Mouse (Mus musculus) gastrocnemius, adult 2 months (tissue): ENCODE results near the gene Gm20716. TPM values are rescaled to one million over a fixed set of nuclear protein-coding genes. Genes with fewer than 3 reads are reported as not detected.

Experiments
- DNase-seq: peaks from one replicate; pipeline ENCODE4 v3.0.0; 2022
- H3K27ac ChIP-seq: fragments of 200-600 bp; 2 replicates; pipeline ENCODE4 v1.8.1; 2022; ENCODE audit warnings: mild to moderate bottlenecking
- H3K4me3 ChIP-seq: fragments of 200-600 bp; 2 replicates; pipeline ENCODE4 v1.8.1; 2022; ENCODE audit warnings: mild to moderate bottlenecking, moderate library complexity
- CTCF ChIP-seq: fragments of 200-600 bp; IDR thresholded peaks from 2 replicates; pipeline ENCODE4 v1.8.1; 2022; ENCODE audit warnings: antibody characterized with exemption, mild to moderate bottlenecking, moderate library complexity
- intact Hi-C: fragments of 180-260 bp; cut with DNase I; formaldehyde crosslinking; loops from one replicate; pipeline ENCODE4 v1.15.1; 2025
- total RNA-seq, 2 experiments: library from RNA; stranded (reverse); gene quantifications; 2 replicates each; pipeline ENCODE4 v1.2.3; 2021

Gm20716 gene
- total RNA-seq, 2 experiments from 2014 or later: 10.1 to 13.0 TPM

DNA sequence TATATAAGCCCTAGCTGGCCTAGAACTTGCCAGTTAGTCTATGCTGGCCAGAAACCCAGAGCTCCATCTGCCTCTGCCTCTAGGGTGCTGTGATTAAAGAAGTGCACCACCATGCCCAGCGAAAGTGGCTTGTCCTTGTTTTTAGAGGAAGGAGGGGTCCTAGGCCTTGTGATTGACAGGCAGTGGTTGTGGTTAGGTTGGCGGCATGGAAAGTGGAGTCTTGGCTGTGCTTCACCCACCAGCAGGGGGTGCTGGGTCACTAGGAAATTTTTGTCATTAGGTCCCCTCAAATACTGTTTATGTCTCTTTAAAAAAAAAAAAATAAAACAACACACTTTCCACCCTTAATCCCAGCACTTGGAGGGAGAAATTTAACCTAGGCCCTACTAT lies 18.7 kb upstream of the Gm20716 start:
- DNase-seq: no peak
- H3K27ac ChIP-seq: no peak overlapping the region
- no peak overlapping the region for H3K4me3 ChIP-seq
- TF ChIP-seq CTCF: peak; percentile 32; the same call in 1 of the 2 replicates
- intact Hi-C loops: no loop called here

GRCm38 (mm10) chr2:168248167-168248855 lies 18.1 kb upstream of the Gm20716 start:
- Histone ChIP-seq H3K4me3 (no peak overlapping the region), H3K27ac (no peak overlapping the region)
- intact Hi-C loops: no loop called here
- no peak for DNase-seq
- no peak for TF ChIP-seq CTCF

GRCm38 (mm10) chr2:168245571-168245970 lies 15.4 kb upstream of the Gm20716 start:
- intact Hi-C loops: no loop called here
- no peak for DNase-seq
- no peak overlapping the region for H3K27ac ChIP-seq
- TF ChIP-seq CTCF: no peak
- H3K4me3 ChIP-seq: no peak overlapping the region

DNA sequence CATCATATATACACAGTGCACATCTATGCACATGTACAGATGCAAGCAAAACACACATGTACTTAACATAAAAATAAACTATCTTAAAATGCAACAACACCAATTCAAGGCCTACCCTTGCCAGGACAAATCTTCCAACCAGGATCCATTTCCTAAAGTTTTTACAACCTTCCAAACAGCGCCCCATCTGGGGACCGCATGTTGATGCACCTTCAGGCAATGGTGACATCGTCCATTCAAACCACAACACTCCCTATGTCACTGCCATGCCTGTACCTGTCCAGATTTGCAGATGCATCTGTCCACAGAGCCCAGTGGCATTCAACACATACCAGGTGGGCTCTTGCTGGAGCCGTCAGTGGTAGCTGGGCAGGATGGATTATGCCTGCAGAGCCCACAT lies 13.1 kb upstream of the Gm20716 start:
- no peak for DNase-seq
- intact Hi-C loops: no loop called here
- TF ChIP-seq CTCF: peak; percentile 3; the same call in 1 of the 2 replicates
- no peak overlapping the region for H3K4me3 ChIP-seq
- no peak overlapping the region for H3K27ac ChIP-seq

- Histone ChIP-seq H3K4me3 (no peak overlapping the region), H3K27ac (no peak overlapping the region)
- intact Hi-C loops: no loop called here
- no peak for DNase-seq
- TF ChIP-seq CTCF: no peak
Measured at GRCm38 (mm10) chr2:168242841-168243240, 12.7 kb upstream of the Gm20716 start.

GRCm38 (mm10) chr2:168238335-168238734 lies 8.2 kb upstream of the Gm20716 start:
- no peak for DNase-seq
- intact Hi-C loops: no loop called here
- no peak for TF ChIP-seq CTCF
- Histone ChIP-seq H3K27ac (no peak overlapping the region), H3K4me3 (no peak overlapping the region)

DNA sequence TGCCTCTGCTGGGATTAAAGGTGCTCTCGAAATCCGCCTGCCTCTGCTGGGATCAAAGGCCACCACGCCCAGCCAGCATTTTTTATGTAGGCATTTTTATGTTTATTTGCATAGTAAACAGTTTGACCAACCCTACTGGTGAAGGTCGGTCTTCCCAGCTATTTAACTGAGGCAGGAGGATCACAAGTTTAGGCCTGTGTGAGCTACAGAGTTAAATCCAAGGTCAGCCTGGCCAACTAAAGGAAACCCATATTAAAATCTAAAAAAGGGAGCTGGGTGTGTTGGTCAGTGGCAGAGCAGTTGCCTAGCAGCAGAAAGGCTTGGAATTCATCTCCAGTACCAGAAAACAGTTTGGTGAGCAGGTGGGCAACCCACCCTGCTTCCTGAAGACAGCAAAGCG lies 3.1 kb upstream of the Gm20716 start:
- no peak overlapping the region for H3K27ac ChIP-seq
- intact Hi-C loops: no loop called here
- no peak for TF ChIP-seq CTCF
- no peak overlapping the region for H3K4me3 ChIP-seq
- no peak for DNase-seq

GRCm38 (mm10) chr2:168231471-168231829 lies 1.3 kb upstream of the Gm20716 start:
- DNase-seq: no peak
- Histone ChIP-seq H3K4me3 (peak overlapping the region; percentile 86), H3K27ac (peak overlapping the region; percentile 100)
- no peak for TF ChIP-seq CTCF
- intact Hi-C loops: loop anchor here (2.0 kb wide), 1 partner anchor 25 kb away; the partner anchor contains the start of gene Adnp

DNA sequence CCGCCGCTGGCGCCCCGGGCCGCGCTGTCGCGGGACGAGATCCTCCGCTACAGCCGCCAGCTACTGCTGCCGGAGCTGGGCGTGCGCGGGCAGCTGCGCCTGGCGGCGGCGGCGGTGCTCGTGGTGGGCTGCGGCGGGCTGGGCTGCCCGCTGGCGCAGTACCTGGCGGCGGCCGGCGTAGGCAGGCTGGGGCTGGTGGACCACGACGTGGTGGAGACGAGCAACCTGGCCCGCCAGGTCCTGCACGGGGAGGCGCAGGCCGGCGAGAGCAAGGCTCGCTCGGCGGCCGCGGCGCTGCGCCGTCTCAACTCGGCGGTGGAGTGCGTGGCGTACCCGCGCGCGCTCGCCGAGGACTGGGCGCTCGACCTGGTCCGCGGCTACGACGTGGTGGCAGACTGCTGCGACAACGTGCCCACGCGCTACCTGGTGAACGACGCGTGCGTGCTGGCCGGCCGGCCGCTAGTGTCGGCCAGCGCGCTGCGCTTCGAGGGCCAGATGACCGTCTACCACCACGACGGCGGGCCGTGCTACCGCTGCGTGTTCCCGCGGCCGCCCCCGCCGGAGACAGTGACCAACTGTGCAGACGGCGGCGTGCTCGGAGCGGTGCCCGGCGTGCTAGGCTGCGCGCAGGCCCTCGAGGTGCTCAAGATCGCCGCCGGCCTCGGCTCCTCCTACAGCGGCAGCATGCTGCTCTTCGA lies 758 bp upstream of the Gm20716 start:
- intact Hi-C loops: loop anchor here (2.0 kb wide), 1 partner anchor 24 kb away; the partner anchor contains the start of gene Adnp
- H3K27ac ChIP-seq: peak overlapping the region; percentile 100
- peak overlapping the region; percentile 86 for H3K4me3 ChIP-seq
- no peak for TF ChIP-seq CTCF
- peak; percentile 51 for DNase-seq

DNA sequence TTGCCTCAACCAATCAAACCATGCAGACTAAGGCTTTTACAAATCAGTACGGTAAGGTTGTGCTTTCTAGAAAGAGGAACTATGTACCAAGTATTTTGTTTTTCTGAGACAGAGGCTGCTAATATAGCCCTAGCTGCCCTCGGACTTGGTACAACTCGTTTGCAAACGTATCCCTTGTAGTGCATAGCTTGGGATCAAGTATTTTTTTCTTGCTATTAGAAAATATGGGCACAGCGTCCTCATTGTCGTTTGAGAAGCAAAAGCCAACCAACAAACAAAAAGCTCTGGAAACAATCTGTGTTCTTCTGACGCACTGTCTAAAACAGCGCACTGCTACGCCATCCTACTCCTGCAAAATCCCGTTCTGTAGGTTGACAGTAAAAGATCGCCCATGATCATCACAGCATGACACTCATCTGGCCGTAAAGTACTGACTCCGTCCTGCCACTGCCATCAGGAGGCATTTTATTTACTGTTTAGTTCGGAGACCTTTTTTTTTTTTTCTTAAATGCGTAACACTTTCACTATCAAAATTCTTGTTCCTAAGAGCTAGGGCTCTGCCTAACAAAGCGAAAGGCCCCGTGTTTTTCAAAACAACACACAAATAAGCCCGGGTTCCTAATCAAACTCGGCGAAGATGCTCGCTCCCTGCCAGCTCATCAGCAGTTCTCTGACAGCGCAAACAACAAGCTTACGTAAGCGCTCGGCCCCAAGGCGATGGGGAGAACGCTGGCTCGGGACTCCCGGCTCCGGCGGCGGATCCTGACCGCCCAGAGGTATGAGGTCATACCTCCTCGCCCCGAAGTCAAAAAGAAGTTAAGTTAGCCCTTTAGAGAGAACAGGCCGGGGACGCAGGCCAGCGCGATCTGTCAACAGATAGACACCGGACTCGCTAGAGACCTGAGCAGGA lies 793 bp downstream of the Gm20716 start:
- peak; percentile 58 for DNase-seq
- no peak for TF ChIP-seq CTCF
- H3K4me3 ChIP-seq: peak overlapping the region; percentile 86
- intact Hi-C loops: loop anchor here (2.0 kb wide), 1 partner anchor 23 kb away; the partner anchor contains the start of gene Adnp
- H3K27ac ChIP-seq: peak overlapping the region; percentile 100

DNA sequence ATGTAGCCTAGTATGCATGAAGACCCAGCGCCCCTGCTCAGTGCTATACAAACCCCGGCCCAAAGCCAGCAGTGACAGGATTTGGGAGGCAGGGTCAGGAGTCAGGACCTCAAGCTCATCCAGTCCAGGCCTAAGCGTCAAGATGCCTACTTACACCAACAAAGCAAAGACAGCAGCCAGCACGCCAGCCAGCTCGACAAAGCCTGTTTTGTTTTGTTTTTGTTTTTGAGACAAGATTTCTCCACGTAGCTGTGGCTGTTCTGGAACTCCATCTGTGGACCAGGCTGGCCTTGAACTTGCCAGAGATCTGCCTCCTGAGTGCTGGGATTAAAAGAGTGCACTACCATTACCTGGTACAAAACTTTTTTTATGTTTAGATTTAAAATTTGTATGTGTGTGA lies 6.8 kb downstream of the Gm20716 start:
- H3K27ac ChIP-seq: no peak overlapping the region
- DNase-seq: no peak
- no peak overlapping the region for H3K4me3 ChIP-seq
- TF ChIP-seq CTCF: no peak
- intact Hi-C loops: no loop called here

GRCm38 (mm10) chr2:168213788-168214397 lies 16.3 kb downstream of the Gm20716 start:
- no peak for DNase-seq
- no peak for TF ChIP-seq CTCF
- no peak overlapping the region for H3K4me3 ChIP-seq
- no peak overlapping the region for H3K27ac ChIP-seq
- intact Hi-C loops: no loop called here
